19 mouse cellular contexts compared by ENCODE assay signal in genomic region chr19:46087871-46088270, GRCm38 (mm10). TPM values are rescaled to one million over a fixed set of nuclear protein-coding genes. Genes with fewer than 3 reads are reported as not detected.
A peak's percentile ranks its signal among the peaks of the same experiment; 100 is the strongest.
DNase-seq lines count a peak whose midpoint lies in the region; ATAC-seq and TF ChIP-seq lines count a peak whose summit lies in the region.
"Had no signal": no experiment of that assay in that cellular context is flagged by ENCODE, and none has a peak within 500 bp of the region (broad histone marks: within the 10 kb centered on the region; RNA-seq: fewer than 3 reads in every experiment).

No protein-coding gene starts in this region.

- peak; percentile 40 to 46 for DNase-seq in cerebellum, postnatal 14 days
- no peak for DNase-seq in cerebellum, adult 9-11 months
- peak; percentile 85 for DNase-seq in liver, adult 2 months (ENCODE audit: extremely low read depth, low read depth, low spot score)
- peak; percentile 21 for DNase-seq in fibroblast of lung, adult 2 months (ENCODE audit: low read depth)
- DNase-seq in testis, postnatal 10 days (ENCODE audit: low spot score): peak; percentile 77
- no peak for DNase-seq in frontal cortex, postnatal 10 days (ENCODE audit: low spot score in 2 of 2)
- DNase-seq in kidney, adult 8-10 months: no peak
- DNase-seq: embryo, embryonic 11 days; lung, postnatal 10 days; thymus, postnatal 4 days had no signal

- H3K9me3 ChIP-seq in liver, embryonic 12.5 days (replicated peaks): no peaks in the 10 kb centered on the region
- H3K9me3 ChIP-seq: forebrain, embryonic 13.5 days; limb, embryonic 15.5 days; midbrain, embryonic 13.5 days; neural tube, embryonic 12.5 days had no signal

- no peak for ATAC-seq in liver, embryonic 12.5 days
- ATAC-seq: forebrain, embryonic 13.5 days; midbrain, embryonic 13.5 days; Patski had no signal

- H3K27ac ChIP-seq in liver, adult 2 months (replicated peaks; ENCODE audit: insufficient read depth, low read depth, low read length): peak overlapping the region; percentile 47; the same call in 1 of the 2 replicates
- no peak overlapping the region for H3K27ac ChIP-seq in liver, embryonic 12.5 days
- H3K27ac ChIP-seq: forebrain, embryonic 13.5 days; limb, embryonic 15.5 days; midbrain, embryonic 13.5 days; neural tube, embryonic 12.5 days had no signal

- H3K79me2 ChIP-seq in liver, adult 2 months (ENCODE audit: control insufficient read depth, insufficient read depth, low read length): no peaks in the 10 kb centered on the region

- no peak overlapping the region for H3K4me3 ChIP-seq in liver, adult 2 months (ENCODE audit: insufficient read depth, low read depth, low read length)
- no peak overlapping the region for H3K4me3 ChIP-seq in liver, embryonic 12.5 days
- H3K4me3 ChIP-seq: forebrain, embryonic 13.5 days; limb, embryonic 15.5 days; midbrain, embryonic 13.5 days; neural tube, embryonic 12.5 days had no signal

- no peak for TF ChIP-seq POLR2A in liver, adult 2 months (IDR thresholded peaks at IDR 0.05; ENCODE audit: extremely low read depth, insufficient read depth, low read length)

- H3K27me3 ChIP-seq in liver, adult 2 months (ENCODE audit: control insufficient read depth, insufficient read depth, low read length): no peaks in the 10 kb centered on the region
- 0 out of 2 replicates have a peak, but pooled peaks cover 8% of the 10 kb centered on the region for H3K27me3 ChIP-seq in liver, embryonic 12.5 days (replicated peaks)
- H3K27me3 ChIP-seq: forebrain, embryonic 13.5 days; limb, embryonic 15.5 days; midbrain, embryonic 13.5 days; neural tube, embryonic 12.5 days had no signal

- H3K4me1 ChIP-seq in liver, adult 2 months (ENCODE audit: control insufficient read depth, insufficient read depth, low read length): peaks cover 31% of the 10 kb centered on the region
- no peaks in the 10 kb centered on the region for H3K4me1 ChIP-seq in liver, embryonic 12.5 days
- H3K4me1 ChIP-seq: forebrain, embryonic 13.5 days; limb, embryonic 15.5 days; midbrain, embryonic 13.5 days; neural tube, embryonic 12.5 days had no signal

- no peak overlapping the region for H3K4me2 ChIP-seq in liver, embryonic 12.5 days
- H3K4me2 ChIP-seq: forebrain, embryonic 13.5 days; limb, embryonic 15.5 days; midbrain, embryonic 13.5 days; neural tube, embryonic 12.5 days had no signal

- no peak overlapping the region for H3K9ac ChIP-seq in liver, adult 2 months (ENCODE audit: low read depth, low read length)
- H3K9ac ChIP-seq in liver, embryonic 12.5 days: no peak overlapping the region
- H3K9ac ChIP-seq: forebrain, embryonic 13.5 days; limb, embryonic 15.5 days; midbrain, embryonic 13.5 days; neural tube, embryonic 12.5 days had no signal

- WGBS in liver, adult 2 months: 46% methylated on average over 7 of the region's 7 CpGs
- WGBS in liver, embryonic 12.5 days (ENCODE audit: insufficient replicate concordance): 77% methylated on average over 7 of the region's 7 CpGs

- peaks cover 16% of the 10 kb centered on the region for H3K36me3 ChIP-seq in liver, adult 2 months (ENCODE audit: control insufficient read depth, insufficient read depth, low read length)
- peaks cover 33% of the 10 kb centered on the region for H3K36me3 ChIP-seq in liver, embryonic 12.5 days

- TF ChIP-seq CTCF in liver, adult 2 months (IDR thresholded peaks at IDR 0.05; ENCODE audit: low read depth, low read length): no peak

RNA-seq across cellular contexts. Expression of gene Nolc1, which starts 12.2 kb away (rescaled TPM):
- total RNA-seq in liver, adult 2 months (2014; rRNA removed): 3.4 and 3.8 TPM in 2 replicates
- 5.6 and 7.3 TPM in 2 replicates for polyA plus RNA-seq in liver, adult 2 months (2012; rRNA removed)
- 136 and 147 TPM in 2 replicates for polyA plus RNA-seq in liver, embryonic 12.5 days (2016; fragmentation: Nextera tagmentation; extraction: Ambion mirVana)

RNA-seq across cellular contexts. Expression of gene Ldb1, which starts 42.9 kb away (rescaled TPM):
- 14.9 and 18.1 TPM in 2 replicates for total RNA-seq in liver, adult 2 months (2014; rRNA removed)
- polyA plus RNA-seq in liver, adult 2 months (2012; rRNA removed): 27.9 and 42.1 TPM in 2 replicates
- polyA plus RNA-seq in liver, embryonic 12.5 days (2016; fragmentation: Nextera tagmentation; extraction: Ambion mirVana): 53.2 and 53.4 TPM in 2 replicates

RNA-seq across cellular contexts. Expression of gene Pprc1, which starts 43.2 kb away (rescaled TPM):
- total RNA-seq in liver, adult 2 months (2014; rRNA removed): 1.1 and 2.1 TPM in 2 replicates
- 5.0 and 11.7 TPM in 2 replicates for polyA plus RNA-seq in liver, adult 2 months (2012; rRNA removed)
- polyA plus RNA-seq in liver, embryonic 12.5 days (2016; fragmentation: Nextera tagmentation; extraction: Ambion mirVana): 34.8 and 36.0 TPM in 2 replicates

RNA-seq across cellular contexts. Expression of gene Elovl3, which starts 43.8 kb away (rescaled TPM):
- 0.67 and 9.8 TPM in 2 replicates for total RNA-seq in liver, adult 2 months (2014; rRNA removed)
- 2.6 and 3.7 TPM in 2 replicates for polyA plus RNA-seq in liver, adult 2 months (2012; rRNA removed)
- polyA plus RNA-seq in liver, embryonic 12.5 days (2016; fragmentation: Nextera tagmentation; extraction: Ambion mirVana): not detected in 2 replicates
- total RNA-seq: gastrocnemius, postnatal 4 days; left cerebral cortex, adult 18-20 months had no signal
- polyA plus RNA-seq: brain, embryonic 14.5 days; forebrain, embryonic 13.5 days; neural tube, embryonic 12.5 days; Patski had no signal

Comparison
In these comparisons a context has a peak if more than half of its experiments do, and no peak if none do; other contexts are left out.
1. DNase-seq: peak in cerebellum, postnatal 14 days (2 of 2), liver, adult 2 months (single experiment), fibroblast of lung, adult 2 months (single experiment) and testis, postnatal 10 days (single experiment); none in cerebellum, adult 9-11 months (single experiment), frontal cortex, postnatal 10 days (0 of 2) and kidney, adult 8-10 months (0 of 2).
2. RNA of gene Nolc1, which starts 12.2 kb away (polyA plus RNA-seq): 136 to 147 TPM in liver, embryonic 12.5 days; 5.6 to 7.3 TPM in liver, adult 2 months; every median in the first group is over 10 times any median in the second.